Mouse (Mus musculus): ENCODE data around the gene Topbp1. TPM values are rescaled to one million over a fixed set of nuclear protein-coding genes. Genes with fewer than 3 reads are reported as not detected.
A peak's percentile ranks its signal among the peaks of the same experiment; 100 is the strongest.

Gene Topbp1
- total RNA-seq, 2 experiments from 2014 or later, result 20.0 to 23.1 TPM

DNA sequence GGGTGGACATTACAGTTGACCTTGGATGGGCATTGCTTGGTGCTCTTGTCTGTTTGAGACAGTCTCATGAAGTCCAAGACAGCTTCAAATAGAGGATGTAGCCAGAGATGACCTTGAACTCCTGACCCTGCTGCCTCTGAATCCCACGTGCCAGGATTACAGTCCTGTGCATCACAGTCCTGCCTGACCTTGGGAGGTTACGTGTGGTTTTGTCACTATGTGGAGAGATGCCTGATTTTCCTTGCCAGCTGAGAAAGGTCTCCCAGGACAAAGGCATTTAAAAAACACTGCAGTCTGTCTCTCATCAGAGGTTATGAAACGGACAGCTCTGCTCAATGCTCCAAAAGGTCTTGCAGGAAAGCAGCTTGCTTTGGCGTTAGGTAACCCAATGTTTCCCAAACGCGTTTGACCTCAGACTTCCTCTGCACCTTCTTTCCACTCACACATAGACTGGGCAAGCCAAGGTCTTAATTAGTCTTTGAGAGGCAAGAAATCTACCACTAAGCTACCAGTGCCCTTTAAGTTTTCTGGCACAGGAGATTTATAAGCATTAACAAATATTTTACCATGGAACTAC lies 86.9 kb downstream of the Topbp1 start:
- no peak for DNase-seq (ENCODE audit: extremely low spot score in 1 of 2, low spot score in 2 of 2)
- TF ChIP-seq CTCF (IDR thresholded peaks at IDR 0.05), result no peak
- Histone ChIP-seq H3K4me3 (no peak overlapping the region), H3K27ac (no peak overlapping the region)
- intact Hi-C loops (cut with DNase I), result no loop called here

DNA sequence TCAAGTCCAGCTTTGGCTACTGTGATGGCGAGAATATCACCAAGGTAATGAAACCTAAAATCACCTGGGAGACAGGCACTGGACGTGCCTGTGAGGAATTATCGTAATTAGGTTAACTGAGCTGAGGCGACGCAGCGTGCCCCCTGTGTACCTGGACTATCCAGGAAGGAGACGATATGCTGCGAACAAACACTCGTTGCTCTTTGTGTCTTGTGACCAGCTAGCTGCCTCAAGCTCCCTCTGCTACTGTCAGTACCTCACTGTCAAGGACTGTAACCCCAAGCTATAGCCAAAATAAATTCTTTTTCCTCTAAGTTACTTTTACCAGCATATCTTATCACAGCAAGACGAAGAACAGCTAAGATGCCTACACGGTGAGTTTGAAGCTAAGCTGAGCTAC lies 88.2 kb downstream of the Topbp1 start:
- DNase-seq (ENCODE audit: extremely low spot score in 1 of 2, low spot score in 2 of 2), result no peak
- Histone ChIP-seq H3K4me3 (no peak overlapping the region), H3K27ac (no peak overlapping the region)
- intact Hi-C loops (cut with DNase I), result no loop called here
- no peak for TF ChIP-seq CTCF (IDR thresholded peaks at IDR 0.05)

DNA sequence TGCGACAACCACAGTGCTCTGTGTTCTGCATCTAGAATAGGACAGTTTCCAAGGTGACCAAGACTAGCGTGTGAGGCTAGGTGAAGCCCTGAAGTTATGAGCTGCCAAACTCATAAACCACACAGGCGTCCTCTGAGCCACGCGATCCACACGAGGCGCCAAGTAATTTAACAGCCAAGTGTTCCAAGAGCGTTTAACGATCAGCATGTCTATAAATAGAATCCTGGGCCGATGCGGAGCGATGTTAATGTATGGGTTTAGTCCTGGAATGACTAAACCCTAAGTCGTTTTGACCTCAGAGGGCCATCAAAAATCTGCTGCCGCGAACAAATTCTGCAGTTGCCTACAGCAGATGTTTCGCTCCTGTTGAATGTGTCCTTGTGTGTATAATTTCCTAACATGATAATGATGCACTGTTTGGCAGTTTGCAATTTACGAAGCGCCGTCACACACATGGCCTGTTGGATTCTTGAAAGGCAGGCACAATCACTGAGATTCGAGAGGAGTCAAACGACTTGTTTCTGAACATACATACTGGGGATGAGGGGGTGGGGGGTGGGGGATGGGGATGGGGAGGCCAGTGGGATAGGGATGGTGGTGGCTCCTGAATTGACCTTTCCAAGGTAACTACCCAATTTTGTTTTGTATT lies 93.6 kb downstream of the Topbp1 start:
- DNase-seq (ENCODE audit: extremely low spot score in 1 of 2, low spot score in 2 of 2), result peak in 1 of 2 experiments; percentile 12
- TF ChIP-seq CTCF (IDR thresholded peaks at IDR 0.05), result no peak
- Histone ChIP-seq H3K4me3 (no peak overlapping the region), H3K27ac (no peak overlapping the region)
- intact Hi-C loops (cut with DNase I), result no loop called here

Other genes starting within 250 kb of the Topbp1 start
- 100 to 1,000 TPM; 605 to 610 TPM for gene Rab6b, start 193.4 kb upstream of the Topbp1 start, total RNA-seq (2021)
- 10 to 100 TPM; 17.6 to 20.5 TPM for gene Srprb, start 103.1 kb upstream of the Topbp1 start, total RNA-seq (2021)
- gene Gm20425, start 74.9 kb upstream of the Topbp1 start, total RNA-seq (2021), result 10 to 100 TPM in 1 of 2 experiments, 1 to 10 TPM in 1; 8.5 to 11.7 TPM
- 100 to 1,000 TPM; 131 to 135 TPM for gene Trf, start 74.8 kb upstream of the Topbp1 start, total RNA-seq (2021)
- gene 1300017J02Rik, start 133 bp upstream of the Topbp1 start, total RNA-seq (2021), result not detected
- gene Cdv3, start 60.6 kb downstream of the Topbp1 start, total RNA-seq (2021), result 10 to 100 TPM; 74.1 to 79.7 TPM
- 1 to 10 TPM; 2.6 to 3.7 TPM for gene Bfsp2, start 175.2 kb downstream of the Topbp1 start, total RNA-seq (2021)